Mouse (Mus musculus) liver, embryonic 11.5 days (tissue): ENCODE data around the gene Col4a1. TPM values are rescaled to one million over a fixed set of nuclear protein-coding genes. Genes with fewer than 3 reads are reported as not detected.

Source experiments
- ATAC-seq: fragments of 200-750 bp; cut with Nextera tagmentation; replicated peaks from 2 replicates; pipeline ENCODE4 v1.8.0; 2017; ENCODE audit warnings: moderate number of reproducible peaks, mild to moderate bottlenecking, moderate TSS enrichment, moderate library complexity; ENCODE audit not compliant: low FRiP score
- DNase-seq: peaks from one replicate; pipeline ENCODE4 v3.0.0-alpha.2; 2017; ENCODE audit warnings: low spot score
- H3K27ac ChIP-seq: fragments of 300-500 bp; sonication (generic); 2 replicates; pipeline ENCODE4 v1.5.1; 2014; ENCODE audit warnings: mild to moderate bottlenecking, low read depth, low read length, control low read depth
- H3K27me3 ChIP-seq: fragments of 300-500 bp; sonication (generic); replicated peaks from 2 replicates; pipeline ENCODE4 v1.6.1; 2014; ENCODE audit warnings: low read length, mixed read lengths; ENCODE audit not compliant: control insufficient read depth, insufficient read depth
- H3K36me3 ChIP-seq: fragments of 300-500 bp; sonication (generic); 2 replicates; pipeline ENCODE4 v1.6.1; 2014; ENCODE audit warnings: mild to moderate bottlenecking, low read length, moderate library complexity, mixed read lengths; ENCODE audit not compliant: control insufficient read depth, insufficient read depth
- H3K4me1 ChIP-seq: fragments of 300-500 bp; sonication (generic); replicated peaks from 2 replicates; pipeline ENCODE4 v1.6.1; 2014; ENCODE audit warnings: low read length, mixed read lengths; ENCODE audit not compliant: control insufficient read depth, insufficient read depth
- H3K4me2 ChIP-seq: fragments of 300-500 bp; sonication (generic); 2 replicates; pipeline ENCODE4 v1.6.1; 2014; ENCODE audit warnings: mild to moderate bottlenecking, control low read depth, moderate library complexity
- H3K4me3 ChIP-seq: fragments of 300-500 bp; sonication (generic); 2 replicates; pipeline ENCODE4 v1.5.1; 2014; ENCODE audit warnings: low read depth, low read length, control low read depth
- H3K9ac ChIP-seq: fragments of 300-500 bp; sonication (generic); 2 replicates; pipeline ENCODE4 v1.6.1; 2014; ENCODE audit warnings: low read depth, low read length, control low read depth
- H3K9me3 ChIP-seq: fragments of 300-500 bp; sonication (generic); 2 replicates; pipeline ENCODE4 v1.6.1; 2016; ENCODE audit warnings: low read length, inconsistent platforms, mixed read lengths; ENCODE audit not compliant: control insufficient read depth
- WGBS: fragments of 180-500 bp; shearing (Covaris S2); extraction: QIAGEN DNeasy Blood & Tissue Kit; methylation state at CpG from one replicate; pipeline ENCODE4 v1.1.7; 2014; 5-methylcytosine and 5-hydroxymethylcytosine counted together
- polyA plus RNA-seq: library from polyadenylated mRNA; unstranded; fragments of >200 nt; fragmentation: Nextera tagmentation; extraction: Ambion mirVana; gene quantifications from 2 replicates; pipeline ENCODE4 v1.2.1, GENCODE M21; 2014

Gene Col4a1
- polyA plus RNA-seq, 1 experiment from 2014 or later: 40.8 TPM

DNA sequence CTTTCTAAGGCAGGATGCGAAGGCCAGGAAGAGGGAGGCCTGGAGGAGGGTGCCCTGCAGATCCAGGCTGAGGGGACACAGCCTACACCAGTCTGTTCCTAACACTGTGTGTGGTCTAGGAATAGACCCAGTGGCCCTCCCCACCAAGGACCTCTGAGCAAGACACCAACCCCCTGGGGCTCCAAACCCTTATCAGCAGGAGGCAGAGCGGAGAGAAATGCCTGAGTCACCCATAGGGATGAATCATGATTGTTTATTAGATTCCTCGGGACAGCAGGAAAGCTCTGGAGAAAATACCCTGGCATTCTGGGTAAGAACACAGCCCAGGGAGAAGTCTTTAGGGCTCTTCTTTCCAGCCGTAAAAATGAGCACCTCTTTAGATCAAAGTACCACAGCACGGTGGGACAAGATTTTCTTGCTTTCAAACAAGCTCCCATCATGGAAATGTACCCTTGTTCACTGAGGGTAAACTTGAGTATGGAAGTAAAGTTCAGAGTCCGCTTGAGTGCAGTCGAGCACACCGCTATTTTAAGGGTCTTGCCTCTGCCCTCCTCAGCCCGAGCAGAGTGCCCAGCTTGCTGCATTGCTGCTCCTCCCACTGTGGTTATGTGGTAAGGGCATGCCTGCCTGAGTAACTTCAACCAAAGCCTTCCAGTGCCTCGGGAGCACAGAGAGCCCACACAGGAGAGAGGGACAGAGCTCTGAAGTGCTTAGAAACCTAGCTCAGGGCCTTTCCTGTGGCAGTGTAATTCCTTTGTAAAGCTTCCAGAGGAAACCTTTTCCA is 52.6 kb downstream of the Col4a1 start:
- no peaks in the 10 kb centered on the region for H3K9me3 ChIP-seq
- H3K27me3 ChIP-seq: no peaks in the 10 kb centered on the region
- H3K4me3 ChIP-seq: no peak overlapping the region
- no peak overlapping the region for H3K9ac ChIP-seq
- 17% methylated on average over 10 of the region's 10 CpGs for WGBS
- peak; percentile 69 for ATAC-seq
- peak overlapping the region; percentile 10; the same call in 1 of the 2 replicates for H3K27ac ChIP-seq
- peak overlapping the region; percentile 6; the same call in 1 of the 2 replicates for H3K4me2 ChIP-seq
- H3K4me1 ChIP-seq: peaks cover 13% of the 10 kb centered on the region
- no peak for DNase-seq
- H3K36me3 ChIP-seq: no peaks in the 10 kb centered on the region

DNA sequence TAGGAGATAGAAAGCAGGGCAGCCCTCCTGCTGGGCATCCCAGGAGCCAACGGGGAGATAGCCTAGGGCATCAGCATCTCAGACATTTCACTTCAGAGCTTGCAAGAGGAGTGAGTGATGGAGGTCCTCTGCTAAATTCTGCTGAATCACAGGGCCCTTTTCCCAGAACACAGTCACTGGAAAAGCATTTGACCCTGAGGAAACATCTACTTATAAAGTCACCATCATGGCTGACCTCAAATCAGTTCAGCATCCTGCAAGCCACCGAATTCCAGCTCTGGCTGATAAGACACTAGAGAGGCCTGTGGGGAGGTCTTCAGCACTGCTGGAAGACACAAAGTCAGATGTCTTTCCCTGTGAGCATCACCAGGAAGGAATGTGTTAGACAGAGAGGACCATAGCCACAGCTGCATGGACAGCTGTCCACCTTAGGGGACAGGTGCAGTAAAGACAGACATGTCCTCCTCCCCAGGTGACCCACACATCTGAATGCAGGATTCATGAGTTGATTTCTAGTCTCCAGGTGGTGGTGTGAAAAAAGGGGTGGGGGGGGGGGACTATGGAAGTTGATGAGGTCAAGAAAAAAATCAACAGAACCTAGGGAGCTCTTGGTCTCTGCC is 54.0 kb downstream of the Col4a1 start:
- Histone ChIP-seq H3K36me3 (no peaks in the 10 kb centered on the region), H3K9ac (no peak overlapping the region), H3K4me2 (no peak overlapping the region), H3K27me3 (no peaks in the 10 kb centered on the region), H3K27ac (no peak overlapping the region), H3K9me3 (no peaks in the 10 kb centered on the region), H3K4me3 (no peak overlapping the region), H3K4me1 (peaks cover 13% of the 10 kb centered on the region)
- WGBS: 27% methylated on average over 2 of the region's 2 CpGs
- ATAC-seq: no peak
- DNase-seq: no peak

DNA sequence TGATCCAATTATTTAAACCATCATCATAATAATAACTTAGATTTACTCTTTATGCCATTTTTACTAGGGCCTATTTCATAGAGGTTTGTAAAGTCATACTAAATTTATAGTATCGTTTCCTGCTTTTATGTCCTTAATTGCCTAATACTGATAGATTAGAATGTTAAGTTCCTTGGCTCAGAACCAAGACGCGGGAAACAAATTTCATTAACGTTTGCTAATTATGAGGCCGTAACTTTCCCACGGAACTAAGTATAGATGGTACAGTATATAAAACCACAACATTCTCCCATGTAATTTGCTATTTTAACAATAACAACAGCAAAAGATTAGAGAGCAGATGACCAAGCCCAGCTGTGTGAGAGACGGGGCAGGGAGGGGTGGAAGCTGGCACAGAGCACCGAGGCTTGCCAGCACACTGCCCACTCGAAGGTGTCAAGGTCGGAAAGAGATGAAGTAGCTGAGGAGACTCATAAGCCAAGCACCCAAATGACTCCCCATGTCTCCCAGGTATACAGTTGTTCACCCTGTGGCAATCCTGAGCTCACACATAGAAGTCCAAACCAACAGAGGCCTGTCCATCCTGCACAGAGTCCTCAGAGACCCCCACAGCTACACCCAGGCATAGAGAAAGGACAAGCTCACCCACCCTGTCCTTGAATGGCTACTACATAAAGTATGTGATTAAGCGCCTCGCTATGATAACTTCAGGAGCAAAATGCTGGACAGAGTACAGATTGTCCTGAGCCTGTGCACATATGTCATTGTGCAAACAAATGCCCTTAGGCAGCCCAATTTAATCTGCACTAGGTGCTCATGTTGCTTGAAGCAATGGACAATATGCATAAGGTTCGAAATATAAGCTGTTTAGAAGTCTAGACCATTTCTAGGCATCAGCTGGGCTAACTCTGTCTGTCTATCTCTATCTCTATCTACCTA is 55.3 kb downstream of the Col4a1 start:
- DNase-seq: no peak
- 85% methylated on average over 13 of the region's 13 CpGs for WGBS
- Histone ChIP-seq H3K36me3 (no peaks in the 10 kb centered on the region), H3K4me2 (no peak overlapping the region), H3K27ac (no peak overlapping the region), H3K4me1 (peaks cover 13% of the 10 kb centered on the region), H3K27me3 (no peaks in the 10 kb centered on the region), H3K4me3 (no peak overlapping the region), H3K9ac (no peak overlapping the region), H3K9me3 (no peaks in the 10 kb centered on the region)
- no peak for ATAC-seq

DNA sequence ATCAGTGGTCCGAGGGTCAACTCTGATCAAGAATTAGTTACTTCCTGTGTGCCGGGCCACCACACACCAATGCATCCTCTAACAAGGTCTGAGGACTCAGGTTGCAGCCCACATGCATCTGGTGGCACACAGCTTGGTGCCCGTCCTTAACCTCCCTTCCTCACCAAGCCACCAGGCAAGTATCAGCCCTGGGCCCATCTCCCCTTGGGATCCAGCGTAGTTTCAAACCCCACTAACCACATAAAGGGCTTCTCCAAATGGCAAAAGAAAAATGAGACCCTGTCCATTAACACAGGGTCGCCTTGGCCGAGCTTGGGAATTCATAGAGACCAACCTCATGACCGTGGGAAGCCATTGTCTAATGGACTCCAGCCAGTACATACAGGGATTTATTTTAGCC is 56.2 kb downstream of the Col4a1 start:
- H3K4me2 ChIP-seq: no peak overlapping the region
- H3K36me3 ChIP-seq: no peaks in the 10 kb centered on the region
- H3K27ac ChIP-seq: no peak overlapping the region
- ATAC-seq (no peak), DNase-seq (no peak)
- no peak overlapping the region for H3K9ac ChIP-seq
- H3K4me1 ChIP-seq: peaks cover 13% of the 10 kb centered on the region
- no peaks in the 10 kb centered on the region for H3K27me3 ChIP-seq
- no peak overlapping the region for H3K4me3 ChIP-seq
- 70% methylated on average over 7 of the region's 7 CpGs for WGBS
- no peaks in the 10 kb centered on the region for H3K9me3 ChIP-seq

DNA sequence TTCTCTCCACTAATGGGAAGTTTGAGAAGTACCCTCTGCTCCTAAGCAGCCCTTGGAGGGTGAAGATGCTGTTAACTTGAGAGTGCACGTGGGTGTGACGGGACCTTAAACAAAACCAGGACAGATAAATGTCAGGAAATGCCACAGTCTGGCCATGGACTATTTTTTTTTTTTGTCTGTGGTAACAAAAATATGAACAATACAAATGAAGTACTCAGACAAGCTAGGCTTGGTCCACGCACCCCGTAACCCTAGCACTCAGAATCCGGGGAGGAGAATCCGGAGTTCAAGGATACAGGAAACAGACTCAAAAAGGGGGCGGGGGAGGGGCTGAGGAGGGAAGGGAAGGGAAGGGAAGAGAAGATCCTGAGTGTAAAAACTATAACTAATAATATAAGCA is 56.9 kb downstream of the Col4a1 start:
- no peak overlapping the region for H3K27ac ChIP-seq
- no peak overlapping the region for H3K4me3 ChIP-seq
- no peak overlapping the region for H3K4me2 ChIP-seq
- no peak overlapping the region for H3K9ac ChIP-seq
- H3K27me3 ChIP-seq: no peaks in the 10 kb centered on the region
- H3K9me3 ChIP-seq: no peaks in the 10 kb centered on the region
- H3K36me3 ChIP-seq: no peaks in the 10 kb centered on the region
- ATAC-seq: no peak
- DNase-seq: no peak
- H3K4me1 ChIP-seq: peaks cover 13% of the 10 kb centered on the region
- WGBS: 45% methylated on average over 7 of the region's 7 CpGs

DNA sequence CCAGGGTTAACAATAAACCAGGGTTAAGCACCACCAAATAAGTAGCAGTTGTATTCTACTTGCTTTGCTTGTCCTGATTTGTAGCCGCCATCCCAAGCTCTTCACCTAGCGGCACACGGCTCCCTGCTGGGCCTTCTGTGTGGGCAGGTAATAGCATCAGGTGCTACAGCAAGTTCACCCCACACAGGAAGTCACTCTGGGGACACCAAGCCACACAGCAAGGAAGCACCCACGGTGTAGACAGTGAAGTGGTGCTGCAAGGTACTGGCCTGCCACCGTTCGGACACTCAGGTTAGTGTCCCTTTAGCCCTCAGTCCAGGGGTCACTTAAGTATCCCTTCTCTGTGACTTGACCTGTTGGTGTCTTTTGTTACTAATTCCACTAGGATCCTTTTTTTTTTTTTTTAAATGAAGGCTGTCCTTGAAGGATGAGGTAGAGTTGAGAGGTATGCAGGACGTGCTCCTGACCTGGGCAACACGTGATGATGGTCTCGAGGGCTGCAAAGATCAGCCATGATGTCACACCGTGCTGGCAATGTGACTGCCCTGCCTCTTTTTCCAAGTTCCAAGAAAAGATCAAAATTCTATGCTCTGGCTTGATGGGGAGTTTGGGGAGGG is 57.6 kb downstream of the Col4a1 start:
- no peak for ATAC-seq
- Histone ChIP-seq H3K9ac (no peak overlapping the region), H3K27ac (no peak overlapping the region), H3K4me1 (peaks cover 10% of the 10 kb centered on the region), H3K4me2 (no peak overlapping the region), H3K9me3 (no peaks in the 10 kb centered on the region), H3K36me3 (no peaks in the 10 kb centered on the region), H3K4me3 (no peak overlapping the region), H3K27me3 (no peaks in the 10 kb centered on the region)
- 76% methylated on average over 10 of the region's 10 CpGs for WGBS
- DNase-seq: no peak

DNA sequence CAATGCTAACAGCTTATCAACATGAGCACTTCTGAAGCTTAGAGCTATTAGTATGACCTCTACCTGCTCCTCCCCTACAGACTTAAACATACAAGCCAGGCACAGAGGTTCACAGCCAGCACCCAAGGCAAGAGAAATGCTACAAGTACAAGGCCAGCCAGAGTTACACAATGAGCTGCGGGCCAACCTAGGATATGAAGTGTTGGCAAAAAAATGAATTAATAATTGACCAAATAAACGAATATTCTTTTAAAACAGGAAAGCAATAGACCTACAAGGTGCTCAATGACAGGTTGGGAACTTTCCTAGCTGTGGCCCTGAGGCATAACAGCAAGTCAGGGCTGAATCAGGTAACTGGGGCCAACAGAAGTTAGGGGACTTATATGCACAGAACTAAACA is 58.1 kb downstream of the Col4a1 start:
- WGBS: 68% methylated on average over 2 of the region's 2 CpGs
- H3K27ac ChIP-seq: no peak overlapping the region
- H3K9me3 ChIP-seq: no peaks in the 10 kb centered on the region
- H3K4me3 ChIP-seq: no peak overlapping the region
- no peak for DNase-seq
- no peaks in the 10 kb centered on the region for H3K36me3 ChIP-seq
- H3K9ac ChIP-seq: no peak overlapping the region
- H3K27me3 ChIP-seq: no peaks in the 10 kb centered on the region
- peaks cover 7% of the 10 kb centered on the region for H3K4me1 ChIP-seq
- no peak for ATAC-seq
- no peak overlapping the region for H3K4me2 ChIP-seq

DNA sequence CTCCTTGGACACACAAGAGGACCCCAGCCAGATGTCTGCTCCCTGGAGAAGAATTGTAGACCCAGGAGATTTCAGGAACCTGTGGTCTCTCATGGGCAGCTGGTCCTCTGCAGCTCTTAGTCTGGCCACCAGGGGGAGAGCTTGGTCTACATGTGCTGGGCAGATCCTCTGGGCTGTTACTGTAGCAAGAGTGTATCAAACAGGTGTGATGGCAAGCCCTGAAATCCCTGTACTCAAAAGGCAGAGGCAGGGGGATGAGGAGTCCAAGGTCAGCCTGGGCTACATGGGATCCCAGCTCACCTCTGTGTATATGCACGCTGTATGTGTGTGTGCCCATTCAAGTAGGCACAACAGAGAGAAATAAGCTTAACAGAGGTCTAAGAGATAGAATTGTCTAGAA is 59.1 kb downstream of the Col4a1 start:
- no peak for ATAC-seq
- H3K27ac ChIP-seq: no peak overlapping the region
- no peak overlapping the region for H3K4me2 ChIP-seq
- no peaks in the 10 kb centered on the region for H3K27me3 ChIP-seq
- no peak overlapping the region for H3K9ac ChIP-seq
- DNase-seq: peak; percentile 64
- 91% methylated on average over 1 of the region's 1 CpGs for WGBS
- H3K36me3 ChIP-seq: no peaks in the 10 kb centered on the region
- H3K9me3 ChIP-seq: no peaks in the 10 kb centered on the region
- no peak overlapping the region for H3K4me3 ChIP-seq
- 0 out of 2 replicates have a peak, but pooled peaks cover 2% of the 10 kb centered on the region for H3K4me1 ChIP-seq
